Mouse (Mus musculus): ENCODE measurements at regions not wholly inside any gene's neighbourhood (a gene's known extent, or its start where the extent isn't known, plus 50 kb on each side); places are given as distances from the start of the nearest gene placed in this dataset.

DNA sequence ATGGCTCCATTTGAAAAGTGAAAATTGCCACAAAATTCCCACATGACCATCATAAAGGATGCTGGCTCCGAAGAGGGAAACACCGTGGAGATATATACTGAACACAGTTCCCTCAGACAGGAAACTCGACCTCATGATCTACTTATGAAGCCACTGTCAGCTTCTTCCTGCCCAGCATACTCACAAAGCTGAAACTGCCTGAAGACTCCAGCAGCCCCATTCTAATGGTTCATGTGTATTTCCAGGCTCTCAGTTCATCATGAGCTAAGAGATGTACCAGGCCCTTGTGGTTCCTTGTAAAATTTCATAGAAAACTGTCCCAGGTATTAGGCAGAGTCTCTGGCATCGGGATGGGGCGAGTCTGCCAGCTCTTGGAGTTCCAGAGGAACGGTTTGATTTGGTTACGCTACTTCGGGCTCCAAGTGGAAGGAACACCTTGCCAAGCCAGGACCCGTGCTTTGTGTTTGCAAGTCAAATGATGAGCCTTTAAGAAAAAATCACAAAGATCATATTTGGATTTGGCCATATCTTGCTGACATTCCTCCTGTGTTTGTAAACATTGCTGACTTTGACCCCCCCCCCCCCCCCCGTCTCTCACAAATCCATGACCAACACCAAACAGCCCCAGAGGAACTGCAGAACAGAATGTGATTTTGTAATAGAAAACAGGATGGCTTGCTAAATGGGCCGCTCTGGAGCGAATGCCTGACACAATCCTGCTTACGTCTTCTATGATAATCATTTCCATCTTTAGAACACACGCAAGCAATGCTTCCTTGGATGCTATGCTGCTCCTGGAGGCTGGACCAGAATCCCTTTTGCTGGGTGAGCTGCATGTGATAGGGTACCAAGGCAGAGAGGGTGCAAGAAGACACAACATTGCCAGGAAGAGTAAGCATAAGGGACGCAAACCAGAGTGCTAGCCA is 203.7 kb upstream of the Gm15217 start:
- Histone ChIP-seq H3K4me1 (replicated peaks; ENCODE audit: control insufficient read depth, insufficient read depth, low read length) (0 out of 2 replicates have a peak, but pooled peaks cover 2% of the 10 kb centered on the region), H3K9me3 (ENCODE audit: control insufficient read depth, low read length) (no peaks in the 10 kb centered on the region), H3K27ac (ENCODE audit: low read depth, low read length) (no peak overlapping the region), H3K4me2 (replicated peaks; ENCODE audit: low read depth, low read length) (no peak overlapping the region), H3K36me3 (ENCODE audit: control insufficient read depth, insufficient read depth, low read length) (no peaks in the 10 kb centered on the region), H3K9ac (ENCODE audit: low read depth, low read length) (no peak overlapping the region), H3K27me3 (ENCODE audit: control insufficient read depth, insufficient read depth, low read length) (no peaks in the 10 kb centered on the region), H3K4me3 (ENCODE audit: low read depth, low read length) (no peak overlapping the region)
- no peak for ATAC-seq (ENCODE audit: low FRiP score)
- no peak for DNase-seq (ENCODE audit: low spot score)
- 89% methylated on average over 15 of the region's 15 CpGs for WGBS

DNA sequence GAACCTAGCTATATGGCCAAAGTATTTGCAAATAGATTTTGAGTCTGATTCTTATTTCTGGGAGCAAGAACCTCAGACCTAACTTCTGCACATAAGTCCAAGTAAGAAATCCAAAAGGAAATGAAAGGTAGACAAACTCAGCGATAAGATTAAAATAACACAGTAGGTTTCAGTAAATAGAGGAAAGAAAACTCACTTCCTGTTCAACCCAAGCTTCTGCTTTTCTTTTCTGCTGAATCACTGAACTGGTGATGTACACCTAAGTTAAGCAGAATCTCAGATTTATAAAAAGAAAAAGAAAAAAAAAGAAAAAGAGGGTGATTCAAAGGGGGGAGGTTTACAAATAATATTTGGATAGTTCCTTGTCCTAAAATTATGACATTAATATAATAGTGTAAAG is 200.2 kb upstream of the Gm15217 start:
- Histone ChIP-seq H3K4me3 (ENCODE audit: low read depth, low read length) (no peak overlapping the region), H3K27me3 (ENCODE audit: control insufficient read depth, insufficient read depth, low read length) (no peaks in the 10 kb centered on the region), H3K9ac (ENCODE audit: low read depth, low read length) (no peak overlapping the region), H3K9me3 (ENCODE audit: control insufficient read depth, low read length) (no peaks in the 10 kb centered on the region), H3K4me2 (replicated peaks; ENCODE audit: low read depth, low read length) (no peak overlapping the region), H3K27ac (ENCODE audit: low read depth, low read length) (no peak overlapping the region), H3K4me1 (replicated peaks; ENCODE audit: control insufficient read depth, insufficient read depth, low read length) (no peaks in the 10 kb centered on the region), H3K36me3 (ENCODE audit: control insufficient read depth, insufficient read depth, low read length) (no peaks in the 10 kb centered on the region)
- DNase-seq (ENCODE audit: low spot score), result no peak
- 88% methylated on average over 1 of the region's 1 CpGs for WGBS
- ATAC-seq (ENCODE audit: low FRiP score), result no peak

DNA sequence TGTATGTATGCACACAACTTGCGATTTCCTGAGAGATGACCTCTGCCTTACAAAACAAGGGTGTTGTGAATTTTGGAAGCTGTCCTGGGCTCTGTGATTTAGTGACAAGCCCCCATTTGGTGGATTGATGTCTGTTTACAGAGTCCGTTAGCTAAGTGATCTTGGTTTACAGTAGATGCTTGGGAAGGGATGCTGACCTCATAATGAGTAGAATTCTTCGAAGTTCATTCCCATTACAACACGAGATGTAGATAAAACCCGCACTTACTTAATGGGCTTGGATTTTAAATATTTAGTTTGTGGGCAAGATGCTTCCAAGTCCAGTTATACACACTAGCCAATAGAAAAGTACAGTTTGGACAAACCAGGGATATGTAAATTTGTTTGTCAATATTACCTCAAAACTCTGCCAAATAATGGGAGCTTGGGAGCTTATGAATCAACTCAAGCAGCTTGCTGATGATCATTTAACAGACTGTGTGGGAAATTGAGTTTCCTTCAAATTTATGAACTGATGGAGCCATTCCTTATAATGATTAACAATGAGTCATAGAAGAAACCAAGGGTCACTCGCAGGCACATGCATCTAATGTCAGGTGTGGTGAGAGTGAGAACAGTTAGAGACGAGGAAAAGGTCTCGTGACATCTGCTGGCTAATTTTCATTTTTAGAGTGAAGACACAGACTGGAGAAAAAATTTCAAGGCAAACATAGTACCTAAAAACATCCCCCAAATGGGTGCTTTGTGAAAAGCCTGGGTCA is 187.4 kb upstream of the Gm15217 start:
- DNase-seq (ENCODE audit: low spot score), result no peak
- H3K27ac ChIP-seq (ENCODE audit: low read depth, low read length), result no peak overlapping the region
- no peaks in the 10 kb centered on the region for H3K4me1 ChIP-seq (replicated peaks; ENCODE audit: control insufficient read depth, insufficient read depth, low read length)
- H3K9ac ChIP-seq (ENCODE audit: low read depth, low read length), result no peak overlapping the region
- H3K27me3 ChIP-seq (ENCODE audit: control insufficient read depth, insufficient read depth, low read length), result no peaks in the 10 kb centered on the region
- WGBS, result 88% methylated on average over 8 of the region's 8 CpGs
- no peak for ATAC-seq (ENCODE audit: low FRiP score)
- no peak overlapping the region for H3K4me2 ChIP-seq (replicated peaks; ENCODE audit: low read depth, low read length)
- no peak overlapping the region for H3K4me3 ChIP-seq (ENCODE audit: low read depth, low read length)
- no peaks in the 10 kb centered on the region for H3K36me3 ChIP-seq (ENCODE audit: control insufficient read depth, insufficient read depth, low read length)
- no peaks in the 10 kb centered on the region for H3K9me3 ChIP-seq (ENCODE audit: control insufficient read depth, low read length)

DNA sequence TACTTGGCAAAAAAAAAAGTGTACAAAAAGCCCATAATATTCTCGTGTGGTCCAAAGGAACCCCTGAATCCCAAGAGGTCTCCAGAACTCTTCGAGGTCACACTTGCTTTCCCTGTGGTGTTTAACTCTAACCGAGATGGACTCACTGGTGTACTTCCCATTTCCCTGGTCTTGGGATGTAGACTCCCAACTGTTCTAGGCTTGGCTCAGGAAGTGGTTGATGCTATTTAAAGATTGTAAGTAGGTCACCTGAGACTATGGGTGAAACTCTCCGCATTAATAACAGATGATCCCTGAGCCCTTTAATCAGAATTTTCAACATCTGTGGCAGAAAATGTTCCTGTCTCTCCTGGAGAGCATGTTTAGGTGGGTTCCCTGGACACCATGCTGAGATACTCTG is 185.6 kb upstream of the Gm15217 start:
- no peaks in the 10 kb centered on the region for H3K36me3 ChIP-seq (ENCODE audit: control insufficient read depth, insufficient read depth, low read length)
- DNase-seq (ENCODE audit: low spot score) (no peak), ATAC-seq (ENCODE audit: low FRiP score) (no peak)
- H3K4me3 ChIP-seq (ENCODE audit: low read depth, low read length), result no peak overlapping the region
- WGBS, result 88% methylated on average over 4 of the region's 4 CpGs
- H3K9ac ChIP-seq (ENCODE audit: low read depth, low read length), result no peak overlapping the region
- H3K27me3 ChIP-seq (ENCODE audit: control insufficient read depth, insufficient read depth, low read length), result no peaks in the 10 kb centered on the region
- no peak overlapping the region for H3K27ac ChIP-seq (ENCODE audit: low read depth, low read length)
- H3K9me3 ChIP-seq (ENCODE audit: control insufficient read depth, low read length), result no peaks in the 10 kb centered on the region
- H3K4me1 ChIP-seq (replicated peaks; ENCODE audit: control insufficient read depth, insufficient read depth, low read length), result no peaks in the 10 kb centered on the region
- no peak overlapping the region for H3K4me2 ChIP-seq (replicated peaks; ENCODE audit: low read depth, low read length)

DNA sequence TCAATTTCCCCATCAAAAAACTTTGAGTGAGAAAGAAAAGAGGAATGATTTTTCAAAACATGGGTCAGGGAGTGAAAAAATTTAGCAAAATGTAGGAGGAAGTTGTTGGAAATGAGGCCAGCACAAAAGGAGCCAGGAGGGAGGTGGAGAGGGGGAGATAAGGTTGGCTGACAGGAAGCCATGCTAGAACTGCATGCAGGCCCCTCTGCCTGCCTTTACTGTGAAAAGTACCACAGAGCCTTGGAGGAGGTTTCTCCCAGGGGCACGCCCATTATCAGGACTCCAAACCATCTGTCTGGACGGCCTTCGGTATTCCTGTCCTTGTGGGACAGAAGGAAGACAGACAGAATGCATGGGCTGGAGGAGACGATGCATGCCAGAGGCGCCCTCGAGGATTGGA is 183.3 kb upstream of the Gm15217 start:
- Histone ChIP-seq H3K27me3 (ENCODE audit: control insufficient read depth, insufficient read depth, low read length) (no peaks in the 10 kb centered on the region), H3K27ac (ENCODE audit: low read depth, low read length) (no peak overlapping the region), H3K4me2 (replicated peaks; ENCODE audit: low read depth, low read length) (no peak overlapping the region), H3K4me1 (replicated peaks; ENCODE audit: control insufficient read depth, insufficient read depth, low read length) (no peaks in the 10 kb centered on the region), H3K9ac (ENCODE audit: low read depth, low read length) (no peak overlapping the region), H3K36me3 (ENCODE audit: control insufficient read depth, insufficient read depth, low read length) (no peaks in the 10 kb centered on the region), H3K4me3 (ENCODE audit: low read depth, low read length) (no peak overlapping the region), H3K9me3 (ENCODE audit: control insufficient read depth, low read length) (no peaks in the 10 kb centered on the region)
- no peak for ATAC-seq (ENCODE audit: low FRiP score)
- WGBS, result 78% methylated on average over 6 of the region's 6 CpGs
- DNase-seq (ENCODE audit: low spot score), result no peak

DNA sequence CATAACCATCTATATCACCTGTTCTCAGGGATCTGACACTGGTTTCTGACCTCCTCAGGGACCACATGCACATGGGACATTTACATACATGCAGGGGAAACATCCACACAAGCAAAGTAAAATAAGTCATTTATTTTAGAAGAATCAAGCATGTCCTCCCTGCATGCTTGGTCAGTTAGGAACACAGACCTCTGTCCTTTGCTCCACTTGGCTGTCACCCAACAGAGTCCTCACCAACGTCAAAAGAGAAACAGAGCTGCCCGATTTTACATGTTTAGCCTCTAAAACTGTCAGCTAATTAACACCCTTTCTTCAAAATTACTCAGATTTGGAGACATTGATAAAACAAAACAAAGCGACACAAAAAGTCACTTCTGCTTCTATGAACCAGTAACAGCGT is 176.4 kb upstream of the Gm15217 start:
- no peak overlapping the region for H3K9ac ChIP-seq (ENCODE audit: low read depth, low read length)
- no peaks in the 10 kb centered on the region for H3K4me1 ChIP-seq (replicated peaks; ENCODE audit: control insufficient read depth, insufficient read depth, low read length)
- no peaks in the 10 kb centered on the region for H3K36me3 ChIP-seq (ENCODE audit: control insufficient read depth, insufficient read depth, low read length)
- no peak overlapping the region for H3K4me3 ChIP-seq (ENCODE audit: low read depth, low read length)
- no peak for ATAC-seq (ENCODE audit: low FRiP score)
- no peaks in the 10 kb centered on the region for H3K27me3 ChIP-seq (ENCODE audit: control insufficient read depth, insufficient read depth, low read length)
- no peak for DNase-seq (ENCODE audit: low spot score)
- H3K27ac ChIP-seq (ENCODE audit: low read depth, low read length), result no peak overlapping the region
- H3K9me3 ChIP-seq (ENCODE audit: control insufficient read depth, low read length), result no peaks in the 10 kb centered on the region
- H3K4me2 ChIP-seq (replicated peaks; ENCODE audit: low read depth, low read length), result no peak overlapping the region
- WGBS, result 81% methylated on average over 4 of the region's 4 CpGs

DNA sequence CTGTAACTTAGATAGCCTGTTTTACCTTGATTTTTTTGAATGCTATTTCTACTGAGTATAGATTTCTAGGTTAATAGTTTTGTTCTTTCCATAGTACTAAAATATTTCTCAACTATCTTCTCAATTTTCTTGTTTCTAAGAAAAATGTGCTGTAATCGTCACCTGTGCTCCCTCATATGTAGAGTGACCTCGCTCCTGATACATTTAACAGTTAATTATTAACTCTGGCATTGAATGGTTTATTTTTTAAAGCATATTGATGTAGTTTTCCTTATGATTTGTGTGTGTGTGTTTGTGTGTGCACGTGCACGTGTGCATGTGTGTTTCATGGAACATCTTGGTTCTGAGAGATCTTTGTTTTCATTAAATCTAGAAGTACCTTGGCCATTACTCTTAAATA is 158.7 kb upstream of the Gm15217 start:
- no peak overlapping the region for H3K4me2 ChIP-seq (replicated peaks; ENCODE audit: low read depth, low read length)
- no peaks in the 10 kb centered on the region for H3K4me1 ChIP-seq (replicated peaks; ENCODE audit: control insufficient read depth, insufficient read depth, low read length)
- H3K36me3 ChIP-seq (ENCODE audit: control insufficient read depth, insufficient read depth, low read length), result no peaks in the 10 kb centered on the region
- 87% methylated on average over 4 of the region's 4 CpGs for WGBS
- no peak overlapping the region for H3K9ac ChIP-seq (ENCODE audit: low read depth, low read length)
- H3K27ac ChIP-seq (ENCODE audit: low read depth, low read length), result no peak overlapping the region
- H3K27me3 ChIP-seq (ENCODE audit: control insufficient read depth, insufficient read depth, low read length), result no peaks in the 10 kb centered on the region
- no peak for DNase-seq (ENCODE audit: low spot score)
- H3K4me3 ChIP-seq (ENCODE audit: low read depth, low read length), result no peak overlapping the region
- H3K9me3 ChIP-seq (ENCODE audit: control insufficient read depth, low read length), result no peaks in the 10 kb centered on the region
- no peak for ATAC-seq (ENCODE audit: low FRiP score)

DNA sequence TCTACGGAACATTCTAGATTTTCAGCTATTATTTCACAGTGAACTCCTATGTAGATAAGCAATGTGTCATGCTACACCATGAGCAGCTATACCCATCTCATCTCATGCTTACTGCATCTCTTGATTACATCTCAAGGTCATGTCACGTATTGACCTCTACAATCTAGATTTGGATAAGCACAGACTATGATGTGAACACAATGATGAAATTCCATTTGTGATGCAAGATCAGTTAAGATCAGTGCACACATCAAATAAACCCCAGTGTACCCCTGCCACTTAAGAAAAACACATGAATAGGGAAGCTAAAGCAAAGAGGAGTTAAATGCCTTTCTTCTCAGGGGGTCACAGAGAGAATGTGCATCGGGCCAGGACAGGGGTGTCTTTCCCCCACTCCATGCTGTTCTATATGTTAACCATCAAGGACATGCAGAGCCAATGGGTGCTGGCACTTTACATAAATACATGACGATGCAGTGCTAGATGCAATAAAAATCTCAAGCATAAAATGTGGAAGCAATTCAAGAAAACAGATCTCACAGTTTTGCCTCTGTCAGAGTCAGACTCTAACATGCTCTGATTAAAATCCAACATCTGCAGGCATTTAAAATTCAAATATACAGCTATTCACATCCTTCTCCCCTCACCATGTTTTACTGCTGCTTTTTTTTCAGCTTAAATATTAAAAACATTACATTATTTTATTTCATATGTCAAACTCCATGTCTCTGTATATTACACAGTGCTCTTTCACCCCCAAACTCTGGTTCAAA is 157.1 kb upstream of the Gm15217 start:
- H3K9me3 ChIP-seq (ENCODE audit: control insufficient read depth, low read length), result no peaks in the 10 kb centered on the region
- no peaks in the 10 kb centered on the region for H3K36me3 ChIP-seq (ENCODE audit: control insufficient read depth, insufficient read depth, low read length)
- H3K27ac ChIP-seq (ENCODE audit: low read depth, low read length), result no peak overlapping the region
- H3K4me3 ChIP-seq (ENCODE audit: low read depth, low read length), result no peak overlapping the region
- no peak overlapping the region for H3K4me2 ChIP-seq (replicated peaks; ENCODE audit: low read depth, low read length)
- ATAC-seq (ENCODE audit: low FRiP score) (no peak), DNase-seq (ENCODE audit: low spot score) (no peak)
- 86% methylated on average over 4 of the region's 4 CpGs for WGBS
- no peaks in the 10 kb centered on the region for H3K4me1 ChIP-seq (replicated peaks; ENCODE audit: control insufficient read depth, insufficient read depth, low read length)
- no peaks in the 10 kb centered on the region for H3K27me3 ChIP-seq (ENCODE audit: control insufficient read depth, insufficient read depth, low read length)
- H3K9ac ChIP-seq (ENCODE audit: low read depth, low read length), result no peak overlapping the region
